Mouse (Mus musculus): ENCODE data around the gene Scube1. TPM values are rescaled to one million over a fixed set of nuclear protein-coding genes. Genes with fewer than 3 reads are reported as not detected.

Gene Scube1
- polyA plus RNA-seq, 1 experiment, result 1.3 TPM

DNA sequence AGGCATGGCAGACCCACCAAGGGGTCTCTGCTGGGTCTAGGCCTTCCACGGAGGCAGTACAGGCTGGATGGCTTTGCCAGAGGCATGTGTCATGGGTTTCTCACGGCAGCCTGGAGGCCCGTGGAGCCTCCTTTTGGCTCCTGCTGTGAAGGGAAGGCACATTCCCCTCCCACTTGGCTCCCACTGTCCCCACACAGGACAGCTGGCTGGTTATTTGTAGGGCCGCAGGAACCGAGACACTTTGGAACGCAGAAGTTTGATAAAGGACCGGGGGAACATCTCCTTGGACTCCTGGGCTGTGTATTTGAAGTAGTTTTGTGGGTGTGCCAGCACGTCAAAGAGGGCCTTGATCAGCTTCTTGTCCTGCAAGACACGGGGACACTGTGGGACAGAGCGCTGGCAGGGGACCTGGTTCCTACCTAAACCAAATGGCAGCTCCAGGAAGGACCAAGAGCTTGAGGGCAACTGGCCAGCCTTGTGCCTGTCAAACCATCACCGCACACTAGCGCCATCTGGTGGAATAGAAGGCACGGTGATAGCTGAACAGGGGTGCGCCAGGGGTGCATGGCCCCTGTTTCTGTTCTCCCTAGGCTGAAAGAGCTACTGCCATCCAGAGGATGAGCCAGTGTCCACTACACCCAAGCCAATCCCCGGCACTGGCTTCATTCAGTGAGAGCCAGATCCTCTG lies 117.6 kb downstream of the Scube1 start:
- TF ChIP-seq POLR2A (IDR thresholded peaks at IDR 0.05; ENCODE audit: control insufficient read depth, extremely low read depth, insufficient read depth, low read length, poor library complexity) (no peak), CTCF (IDR thresholded peaks at IDR 0.05; ENCODE audit: borderline replicate concordance, control insufficient read depth, extremely low read depth, insufficient read depth, low read length, poor library complexity) (peak; percentile 92)
- peaks cover 57% of the 10 kb centered on the region for H3K4me1 ChIP-seq (replicated peaks; ENCODE audit: control insufficient read depth, insufficient read depth, low read length)
- DNase-seq, result peak; percentile 79
- H3K27me3 ChIP-seq (ENCODE audit: control insufficient read depth, insufficient read depth, low read length), result no peaks in the 10 kb centered on the region
- no peak overlapping the region for H3K4me3 ChIP-seq (ENCODE audit: control insufficient read depth, insufficient read depth, low read length)
- H3K27ac ChIP-seq (ENCODE audit: control insufficient read depth, insufficient read depth, low read length), result no peak overlapping the region
- no peaks in the 10 kb centered on the region for H3K36me3 ChIP-seq (ENCODE audit: control insufficient read depth, insufficient read depth, low read length)
- 53% methylated on average over 15 of the region's 15 CpGs for WGBS

GRCm38 (mm10) chr15:83606700-83607099 lies 118.1 kb downstream of the Scube1 start:
- WGBS, result 98% methylated on average over 8 of the region's 8 CpGs

GRCm38 (mm10) chr15:83606216-83606615 lies 118.6 kb downstream of the Scube1 start:
- WGBS, result 95% methylated on average over 11 of the region's 11 CpGs
- no peak overlapping the region for H3K27ac ChIP-seq (ENCODE audit: control insufficient read depth, insufficient read depth, low read length)
- TF ChIP-seq POLR2A (IDR thresholded peaks at IDR 0.05; ENCODE audit: control insufficient read depth, extremely low read depth, insufficient read depth, low read length, poor library complexity), result no peak
- no peak for TF ChIP-seq CTCF (IDR thresholded peaks at IDR 0.05; ENCODE audit: borderline replicate concordance, control insufficient read depth, extremely low read depth, insufficient read depth, low read length, poor library complexity)
- H3K4me3 ChIP-seq (ENCODE audit: control insufficient read depth, insufficient read depth, low read length), result no peak overlapping the region
- peaks cover 55% of the 10 kb centered on the region for H3K4me1 ChIP-seq (replicated peaks; ENCODE audit: control insufficient read depth, insufficient read depth, low read length)
- no peaks in the 10 kb centered on the region for H3K36me3 ChIP-seq (ENCODE audit: control insufficient read depth, insufficient read depth, low read length)
- no peaks in the 10 kb centered on the region for H3K27me3 ChIP-seq (ENCODE audit: control insufficient read depth, insufficient read depth, low read length)
- DNase-seq, result no peak

More at GRCm38 (mm10) chr15:83606700-83607099, 118.1 kb downstream of the Scube1 start:
- Histone ChIP-seq H3K4me3 (ENCODE audit: control insufficient read depth, insufficient read depth, low read length) (no peak overlapping the region), H3K4me1 (replicated peaks; ENCODE audit: control insufficient read depth, insufficient read depth, low read length) (peaks cover 56% of the 10 kb centered on the region), H3K36me3 (ENCODE audit: control insufficient read depth, insufficient read depth, low read length) (no peaks in the 10 kb centered on the region), H3K27me3 (ENCODE audit: control insufficient read depth, insufficient read depth, low read length) (no peaks in the 10 kb centered on the region), H3K27ac (ENCODE audit: control insufficient read depth, insufficient read depth, low read length) (no peak overlapping the region)
- no peak for DNase-seq
- no peak for TF ChIP-seq CTCF (IDR thresholded peaks at IDR 0.05; ENCODE audit: borderline replicate concordance, control insufficient read depth, extremely low read depth, insufficient read depth, low read length, poor library complexity)

DNA sequence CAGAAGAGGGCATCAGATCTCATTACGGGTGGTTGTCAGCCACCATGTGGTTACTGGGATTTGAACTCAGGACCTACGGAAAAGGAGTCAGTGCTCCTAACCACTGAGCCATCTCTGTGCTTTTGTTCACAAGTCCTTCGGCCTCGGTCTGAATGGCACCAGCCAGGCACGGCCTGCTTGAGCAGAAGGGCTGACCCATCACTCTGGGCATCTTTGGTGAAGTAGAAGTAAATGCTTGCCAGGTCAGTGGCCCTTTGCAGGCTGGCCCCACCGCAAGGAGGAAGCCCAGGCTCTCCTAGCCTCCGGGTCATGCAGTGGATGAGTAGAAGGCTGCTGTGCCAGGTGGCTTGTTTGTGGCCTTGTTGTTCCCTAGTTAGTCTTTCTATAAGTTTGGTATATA lies 121.4 kb downstream of the Scube1 start:
- Histone ChIP-seq H3K4me1 (replicated peaks; ENCODE audit: control insufficient read depth, insufficient read depth, low read length) (peaks cover 50% of the 10 kb centered on the region), H3K4me3 (ENCODE audit: control insufficient read depth, insufficient read depth, low read length) (no peak overlapping the region), H3K27me3 (ENCODE audit: control insufficient read depth, insufficient read depth, low read length) (no peaks in the 10 kb centered on the region), H3K27ac (ENCODE audit: control insufficient read depth, insufficient read depth, low read length) (peak overlapping the region; percentile 99), H3K36me3 (ENCODE audit: control insufficient read depth, insufficient read depth, low read length) (no peaks in the 10 kb centered on the region)
- WGBS, result 92% methylated on average over 7 of the region's 7 CpGs
- TF ChIP-seq POLR2A (IDR thresholded peaks at IDR 0.05; ENCODE audit: control insufficient read depth, extremely low read depth, insufficient read depth, low read length, poor library complexity) (no peak), CTCF (IDR thresholded peaks at IDR 0.05; ENCODE audit: borderline replicate concordance, control insufficient read depth, extremely low read depth, insufficient read depth, low read length, poor library complexity) (no peak)
- DNase-seq, result peak; percentile 33

DNA sequence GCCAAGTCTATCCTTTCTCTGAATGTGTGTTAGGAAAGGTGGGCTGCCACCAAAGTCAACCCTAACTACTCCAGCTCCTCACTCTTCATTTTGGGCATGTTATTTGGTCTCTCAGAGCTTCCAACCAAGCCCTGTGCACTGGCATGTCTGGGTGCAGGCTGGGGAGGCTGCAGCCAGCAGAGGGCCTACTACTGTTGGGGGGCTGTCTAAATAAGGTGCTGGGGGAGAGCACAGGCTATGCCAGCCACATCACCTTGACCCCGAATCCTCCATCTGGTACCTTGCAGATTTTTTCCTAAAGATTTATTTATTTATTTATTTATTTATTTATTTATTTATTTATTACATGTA lies 121.8 kb downstream of the Scube1 start:
- DNase-seq, result no peak
- Histone ChIP-seq H3K27ac (ENCODE audit: control insufficient read depth, insufficient read depth, low read length) (peak overlapping the region; percentile 99), H3K4me1 (replicated peaks; ENCODE audit: control insufficient read depth, insufficient read depth, low read length) (peaks cover 50% of the 10 kb centered on the region), H3K36me3 (ENCODE audit: control insufficient read depth, insufficient read depth, low read length) (no peaks in the 10 kb centered on the region), H3K4me3 (ENCODE audit: control insufficient read depth, insufficient read depth, low read length) (no peak overlapping the region), H3K27me3 (ENCODE audit: control insufficient read depth, insufficient read depth, low read length) (no peaks in the 10 kb centered on the region)
- 74% methylated on average over 1 of the region's 1 CpGs for whole genome bisulfite sequencing
- peak; percentile 58; the same call in 1 of the 2 replicates for TF ChIP-seq CTCF (IDR thresholded peaks at IDR 0.05; ENCODE audit: borderline replicate concordance, control insufficient read depth, extremely low read depth, insufficient read depth, low read length, poor library complexity)
- no peak for TF ChIP-seq POLR2A (IDR thresholded peaks at IDR 0.05; ENCODE audit: control insufficient read depth, extremely low read depth, insufficient read depth, low read length, poor library complexity)

GRCm38 (mm10) chr15:83602372-83603045 lies 122.3 kb downstream of the Scube1 start:
- Histone ChIP-seq H3K4me1 (replicated peaks; ENCODE audit: control insufficient read depth, insufficient read depth, low read length) (peaks cover 50% of the 10 kb centered on the region), H3K4me3 (ENCODE audit: control insufficient read depth, insufficient read depth, low read length) (no peak overlapping the region), H3K36me3 (ENCODE audit: control insufficient read depth, insufficient read depth, low read length) (no peaks in the 10 kb centered on the region), H3K27ac (ENCODE audit: control insufficient read depth, insufficient read depth, low read length) (peak overlapping the region; percentile 99), H3K27me3 (ENCODE audit: control insufficient read depth, insufficient read depth, low read length) (no peaks in the 10 kb centered on the region)
- no peak for TF ChIP-seq CTCF (IDR thresholded peaks at IDR 0.05; ENCODE audit: borderline replicate concordance, control insufficient read depth, extremely low read depth, insufficient read depth, low read length, poor library complexity)
- peak; percentile 65 for TF ChIP-seq POLR2A (IDR thresholded peaks at IDR 0.05; ENCODE audit: control insufficient read depth, extremely low read depth, insufficient read depth, low read length, poor library complexity)
- DNase-seq, result peak; percentile 82
- WGBS, result 8% methylated on average over 13 of the region's 13 CpGs

All from thymus, adult 2 months (tissue).